Mouse (Mus musculus): Measurements from ENCODE around the gene Fbxl15. TPM values are rescaled to one million over a fixed set of nuclear protein-coding genes. Genes with fewer than 3 reads are reported as not detected.

Fbxl15 gene
- polyA plus RNA-seq, 1 experiment, result 18.6 TPM

DNA sequence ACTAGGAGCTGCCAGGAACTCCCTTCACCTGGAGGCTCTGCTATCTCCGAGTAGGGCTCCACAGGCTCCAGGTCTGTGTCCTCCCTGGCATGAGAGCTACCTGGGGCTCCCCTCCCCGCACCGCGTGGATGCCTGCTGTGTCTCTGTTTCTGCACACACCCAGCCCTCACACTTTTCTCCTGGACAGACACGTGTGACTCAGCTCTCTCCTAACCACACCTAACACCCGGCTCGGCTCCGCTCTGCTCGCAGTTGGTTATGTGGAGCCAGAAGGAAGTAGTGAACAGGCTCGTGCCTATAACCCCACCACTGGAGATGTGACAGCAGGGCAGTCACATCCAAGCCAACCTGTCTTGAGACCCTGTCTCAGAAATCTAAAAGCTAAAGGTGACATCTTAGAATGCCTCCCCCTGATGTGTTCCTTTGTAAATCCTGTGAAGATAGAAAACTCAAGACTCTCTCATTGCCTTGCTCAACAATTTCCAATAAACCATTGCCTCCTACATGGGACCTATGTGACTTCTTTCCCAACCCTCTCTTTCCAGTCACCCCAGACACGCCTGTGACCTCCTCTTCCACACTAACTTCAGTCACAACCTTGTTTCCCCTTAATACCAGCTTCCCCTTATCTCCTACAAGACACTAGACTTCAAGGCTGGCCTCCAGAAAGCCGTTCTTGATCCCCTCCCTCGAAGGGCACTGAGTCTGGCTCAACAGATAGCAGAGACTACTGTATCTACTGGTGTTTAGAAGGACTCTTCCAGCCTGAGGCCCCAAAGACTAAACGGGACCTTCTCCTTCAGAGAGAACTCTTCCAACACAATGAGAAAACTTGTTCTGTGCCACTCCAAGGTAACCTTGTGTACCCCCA is 12.9 kb upstream of the Fbxl15 start:
- H3K36me3 ChIP-seq (replicated peaks; ENCODE audit: low read length), result peaks cover 35% of the 10 kb centered on the region
- H3K9me3 ChIP-seq, result no peaks in the 10 kb centered on the region
- H3K4me1 ChIP-seq, result peaks cover 61% of the 10 kb centered on the region
- H3K27me3 ChIP-seq (replicated peaks), result peaks cover 79% of the 10 kb centered on the region
- H3K4me3 ChIP-seq (replicated peaks), result peak overlapping the region; percentile 38
- TF ChIP-seq GATA1 (IDR thresholded peaks at IDR 0.05; ENCODE audit: borderline replicate concordance, low read length) (no peak), FLI1 (IDR thresholded peaks at IDR 0.05; ENCODE audit: low read length) (no peak)

DNA sequence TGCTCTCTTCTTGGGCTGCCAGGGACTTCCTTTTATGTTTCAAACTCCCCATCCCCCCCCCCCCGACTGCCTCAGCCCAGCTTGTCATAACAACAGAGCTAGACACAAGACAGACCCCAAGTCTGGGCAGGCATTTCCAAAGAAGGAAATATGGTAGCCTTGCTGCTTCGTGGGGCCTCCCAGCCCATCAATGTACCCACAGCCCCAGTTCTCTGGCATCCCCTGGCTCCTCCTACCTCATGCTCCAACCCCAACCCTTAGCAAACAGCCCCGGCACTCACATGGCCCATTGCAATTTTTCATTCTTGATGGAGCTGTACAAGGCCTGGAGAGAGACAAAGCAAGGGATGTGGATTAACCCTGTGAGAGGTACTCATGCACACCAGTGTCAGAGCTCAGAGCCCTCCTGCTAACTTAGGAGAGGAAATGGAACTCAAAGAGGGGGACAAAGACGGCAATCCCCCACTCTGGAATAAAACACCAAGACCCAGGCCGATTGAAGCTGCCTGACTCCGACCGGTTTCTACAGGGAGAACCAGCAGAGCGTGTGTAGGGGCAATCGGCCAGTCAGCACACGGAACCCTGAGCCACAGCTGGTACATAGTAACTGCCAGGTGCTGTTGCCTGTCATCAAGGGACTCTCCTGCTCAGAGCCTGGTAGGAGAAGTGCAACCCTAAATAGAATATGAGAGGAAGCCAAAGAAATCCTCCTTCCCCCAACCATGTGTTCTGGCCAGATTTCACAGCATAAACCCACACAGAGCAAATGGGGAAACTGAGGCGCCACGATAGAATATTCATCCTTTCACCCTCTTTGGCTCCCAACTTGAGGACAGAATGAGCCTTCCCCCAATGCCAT is 12.0 kb upstream of the Fbxl15 start:
- no peaks in the 10 kb centered on the region for H3K9me3 ChIP-seq
- TF ChIP-seq GATA1 (IDR thresholded peaks at IDR 0.05; ENCODE audit: borderline replicate concordance, low read length) (no peak), FLI1 (IDR thresholded peaks at IDR 0.05; ENCODE audit: low read length) (no peak)
- H3K4me3 ChIP-seq (replicated peaks), result peak overlapping the region; percentile 23
- H3K4me1 ChIP-seq, result peaks cover 62% of the 10 kb centered on the region
- H3K36me3 ChIP-seq (replicated peaks; ENCODE audit: low read length), result peaks cover 26% of the 10 kb centered on the region
- peaks cover 83% of the 10 kb centered on the region for H3K27me3 ChIP-seq (replicated peaks)

DNA sequence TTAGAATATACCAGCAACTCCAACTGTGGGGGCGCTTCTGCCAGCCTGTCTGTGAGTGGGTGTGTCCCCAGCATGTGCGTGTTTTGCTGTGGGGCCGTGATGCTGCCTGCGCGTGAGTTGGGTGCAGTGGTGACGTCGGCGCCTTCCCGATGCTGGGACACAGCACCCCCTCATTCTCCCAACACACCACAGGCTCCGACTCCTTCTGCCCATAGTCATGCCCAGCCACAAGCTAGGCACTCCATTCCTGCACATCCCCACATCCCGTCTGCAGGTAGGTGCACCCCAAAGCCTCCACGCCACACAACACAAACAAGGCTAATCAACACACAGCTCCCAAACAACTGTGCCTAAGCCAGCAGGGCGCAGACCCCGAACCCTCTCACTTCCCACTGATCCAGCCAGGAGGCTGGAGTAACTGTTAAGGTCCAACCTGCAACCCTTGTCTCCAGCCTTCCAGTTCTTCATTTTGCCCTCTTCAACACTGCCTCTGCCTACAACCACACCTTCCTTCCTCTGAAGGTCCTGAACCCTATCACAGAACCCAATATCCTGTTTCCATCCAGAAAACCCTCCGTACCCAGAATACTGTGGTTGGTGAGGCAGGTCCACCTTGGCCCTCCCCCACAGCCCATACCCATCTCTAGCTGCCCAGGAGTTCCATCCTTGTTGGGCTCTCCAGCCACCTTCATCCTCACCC is 11.0 kb upstream of the Fbxl15 start:
- Histone ChIP-seq H3K4me3 (replicated peaks) (peak overlapping the region; percentile 86), H3K4me1 (peaks cover 67% of the 10 kb centered on the region), H3K27me3 (replicated peaks) (peaks cover 90% of the 10 kb centered on the region), H3K36me3 (replicated peaks; ENCODE audit: low read length) (peaks cover 16% of the 10 kb centered on the region), H3K9me3 (no peaks in the 10 kb centered on the region)
- TF ChIP-seq GATA1 (IDR thresholded peaks at IDR 0.05; ENCODE audit: borderline replicate concordance, low read length) (no peak), FLI1 (IDR thresholded peaks at IDR 0.05; ENCODE audit: low read length) (no peak)

DNA sequence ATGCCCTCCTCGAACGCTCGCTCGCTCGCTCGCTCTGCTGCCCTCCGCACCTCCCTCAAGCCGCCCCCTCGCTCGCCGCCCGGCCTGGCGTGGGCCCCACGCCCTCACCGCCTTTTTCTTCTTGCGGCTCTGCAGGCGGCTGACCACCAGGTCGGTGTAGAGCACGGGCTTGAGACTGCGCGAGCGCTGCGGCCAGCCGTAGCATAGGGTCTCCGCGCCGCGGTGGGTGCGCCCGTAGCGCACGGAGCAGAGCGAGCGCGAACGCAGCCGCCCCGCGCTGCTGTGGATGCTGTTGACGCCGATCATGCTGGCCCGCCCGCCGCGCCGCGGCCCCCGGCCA is 10.5 kb upstream of the Fbxl15 start:
- TF ChIP-seq FLI1 (IDR thresholded peaks at IDR 0.05; ENCODE audit: low read length), result no peak
- TF ChIP-seq GATA1 (IDR thresholded peaks at IDR 0.05; ENCODE audit: borderline replicate concordance, low read length), result no peak
- Histone ChIP-seq H3K9me3 (no peaks in the 10 kb centered on the region), H3K4me1 (peaks cover 70% of the 10 kb centered on the region), H3K4me3 (replicated peaks) (peak overlapping the region; percentile 86), H3K27me3 (replicated peaks) (peaks cover 93% of the 10 kb centered on the region), H3K36me3 (replicated peaks; ENCODE audit: low read length) (peaks cover 11% of the 10 kb centered on the region)

DNA sequence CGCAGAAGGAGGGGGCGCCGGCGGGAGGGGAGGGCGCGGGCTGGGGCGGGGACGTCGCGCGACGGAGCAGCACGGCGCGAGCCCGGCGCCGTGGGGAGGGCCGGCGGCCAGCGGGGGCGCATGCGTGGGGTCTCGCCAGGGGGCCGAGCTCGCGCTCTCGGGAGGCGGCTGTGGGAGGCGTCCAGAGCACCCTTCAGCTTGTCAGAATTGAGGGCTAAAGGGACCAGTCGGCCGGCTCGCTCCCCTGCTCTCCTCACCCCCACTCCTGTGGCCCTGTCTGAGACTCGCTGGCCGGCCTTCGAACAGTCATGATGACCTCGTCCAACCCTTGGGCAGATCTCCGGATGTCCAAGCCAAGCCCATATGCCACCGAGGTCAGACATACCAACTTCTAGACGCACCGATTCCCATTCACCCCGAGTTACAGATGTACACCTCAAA is 9.9 kb upstream of the Fbxl15 start:
- peaks cover 97% of the 10 kb centered on the region for H3K27me3 ChIP-seq (replicated peaks)
- peak overlapping the region; percentile 86 for H3K4me3 ChIP-seq (replicated peaks)
- peaks cover 6% of the 10 kb centered on the region for H3K36me3 ChIP-seq (replicated peaks; ENCODE audit: low read length)
- no peaks in the 10 kb centered on the region for H3K9me3 ChIP-seq
- H3K4me1 ChIP-seq, result peaks cover 70% of the 10 kb centered on the region
- TF ChIP-seq FLI1 (IDR thresholded peaks at IDR 0.05; ENCODE audit: low read length) (no peak), GATA1 (IDR thresholded peaks at IDR 0.05; ENCODE audit: borderline replicate concordance, low read length) (no peak)

DNA sequence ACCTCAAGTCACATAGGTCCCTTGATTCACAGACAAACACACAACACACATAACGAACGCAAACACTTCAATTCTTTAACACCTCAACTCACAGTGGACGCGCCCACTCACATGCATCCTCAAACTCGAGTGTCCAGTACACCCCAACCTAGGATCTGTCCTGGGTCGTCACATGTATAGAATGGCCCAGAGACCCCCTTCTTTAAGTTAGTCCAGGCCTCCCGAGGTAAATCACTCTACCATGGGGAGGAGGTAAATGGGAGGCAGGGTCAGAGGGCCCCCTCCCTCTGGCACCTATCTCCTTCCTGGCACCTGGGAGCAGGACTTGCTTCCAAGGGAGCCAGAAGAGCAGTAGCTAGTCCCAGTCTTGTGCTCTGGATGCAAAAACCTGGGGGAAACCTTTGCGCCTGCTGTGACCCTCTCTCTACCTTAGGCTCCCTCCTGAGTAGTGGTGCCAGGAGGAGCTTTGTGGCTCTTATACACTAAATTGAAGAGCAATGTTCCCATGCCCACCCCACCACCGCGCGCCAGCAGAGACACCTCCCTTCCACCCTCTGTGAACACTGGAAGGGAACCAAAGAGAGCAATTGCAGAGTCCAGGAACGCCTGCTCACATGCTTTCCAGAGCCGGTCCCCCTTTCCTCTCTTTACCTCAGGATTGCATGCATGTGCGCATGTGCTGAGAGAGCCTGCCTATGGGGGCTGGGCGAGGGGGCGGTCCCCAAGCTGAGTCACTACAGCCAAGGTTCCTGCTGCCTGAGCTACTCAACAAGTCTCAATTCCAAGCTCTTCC is 9.2 kb upstream of the Fbxl15 start:
- H3K36me3 ChIP-seq (replicated peaks; ENCODE audit: low read length), result no peaks in the 10 kb centered on the region
- peaks cover 99% of the 10 kb centered on the region for H3K27me3 ChIP-seq (replicated peaks)
- H3K9me3 ChIP-seq, result no peaks in the 10 kb centered on the region
- no peak for TF ChIP-seq GATA1 (IDR thresholded peaks at IDR 0.05; ENCODE audit: borderline replicate concordance, low read length)
- TF ChIP-seq FLI1 (IDR thresholded peaks at IDR 0.05; ENCODE audit: low read length), result no peak
- peaks cover 70% of the 10 kb centered on the region for H3K4me1 ChIP-seq
- peak overlapping the region; percentile 46 for H3K4me3 ChIP-seq (replicated peaks)

DNA sequence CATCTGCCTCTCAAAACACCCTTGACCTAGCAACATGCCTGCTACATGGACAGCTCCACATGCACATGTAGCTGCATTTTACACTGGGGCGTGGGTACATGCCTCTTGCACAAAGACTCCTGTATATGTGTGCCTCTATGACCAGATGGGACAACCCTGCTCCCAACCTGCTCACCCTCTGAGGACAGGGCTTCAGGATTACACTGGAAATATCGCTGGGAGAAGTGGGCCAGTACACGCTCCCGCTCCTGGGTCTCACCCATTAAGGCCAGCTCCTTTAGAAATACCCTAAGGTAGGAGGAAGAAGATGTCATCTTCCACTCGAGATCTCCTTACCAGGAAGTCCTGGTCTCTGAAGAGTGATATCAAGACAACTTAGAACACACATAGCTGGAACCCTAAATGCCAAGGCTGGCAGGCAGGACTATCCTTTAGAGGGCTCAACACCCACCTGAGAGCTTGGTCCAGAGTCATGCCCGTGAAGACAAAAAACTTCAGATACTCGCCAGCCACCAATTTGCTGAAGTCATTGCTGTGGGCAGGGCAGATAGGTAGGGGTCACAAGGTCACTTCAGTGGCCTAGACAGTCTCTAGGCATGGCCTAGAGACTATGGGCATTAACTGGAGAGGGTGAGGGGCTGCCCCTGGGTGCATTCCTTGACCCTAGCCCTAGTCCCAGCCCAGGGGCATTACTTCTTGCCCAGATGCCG is 7.8 kb upstream of the Fbxl15 start:
- Histone ChIP-seq H3K9me3 (no peaks in the 10 kb centered on the region), H3K36me3 (replicated peaks; ENCODE audit: low read length) (no peaks in the 10 kb centered on the region), H3K4me1 (peaks cover 57% of the 10 kb centered on the region), H3K4me3 (replicated peaks) (peak overlapping the region; percentile 15), H3K27me3 (replicated peaks) (peaks cover 99% of the 10 kb centered on the region)
- TF ChIP-seq GATA1 (IDR thresholded peaks at IDR 0.05; ENCODE audit: borderline replicate concordance, low read length) (no peak), FLI1 (IDR thresholded peaks at IDR 0.05; ENCODE audit: low read length) (no peak)

DNA sequence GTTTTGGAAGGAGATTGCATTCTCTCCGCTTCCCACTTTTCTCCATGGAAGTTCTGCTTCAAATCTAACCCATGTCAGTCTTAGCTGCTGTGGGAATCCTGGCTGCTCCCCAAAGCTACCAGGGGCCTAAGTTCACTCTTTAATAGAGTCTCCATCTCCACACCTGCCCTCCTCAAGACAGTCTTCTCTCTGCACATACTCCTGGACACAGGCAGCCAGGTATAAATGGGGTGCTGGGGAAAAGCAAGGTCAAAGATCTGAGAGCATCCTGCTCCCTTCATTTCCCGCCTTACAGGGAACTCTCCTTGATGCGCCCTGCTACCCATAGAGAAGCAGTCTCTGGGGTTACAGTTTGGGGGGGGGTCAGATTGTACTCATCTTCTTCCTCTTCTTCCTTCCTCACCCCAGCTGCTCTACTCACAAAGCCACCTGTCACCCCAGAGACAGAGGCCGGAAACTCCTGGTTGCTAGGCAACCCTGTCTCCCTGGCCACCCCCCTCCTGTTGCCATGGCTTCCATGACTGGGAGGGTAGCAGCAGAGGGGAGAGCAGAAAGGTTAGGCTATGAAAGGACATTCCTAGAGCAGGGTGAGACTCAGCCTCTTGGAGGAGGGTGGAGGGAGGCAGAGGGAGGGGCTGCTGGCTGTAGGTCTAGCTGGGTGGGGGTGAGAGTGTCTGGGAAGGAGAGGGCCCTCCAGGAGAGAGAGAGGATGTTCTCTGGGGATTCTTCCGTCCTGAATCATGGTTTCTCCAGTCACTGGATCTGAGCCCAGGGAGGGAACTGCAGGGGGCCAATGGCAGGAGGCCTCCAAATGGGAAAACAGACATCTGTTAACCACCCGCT is 6.7 kb upstream of the Fbxl15 start:
- no peak for TF ChIP-seq FLI1 (IDR thresholded peaks at IDR 0.05; ENCODE audit: low read length)
- no peaks in the 10 kb centered on the region for H3K36me3 ChIP-seq (replicated peaks; ENCODE audit: low read length)
- H3K4me1 ChIP-seq, result peaks cover 49% of the 10 kb centered on the region
- H3K9me3 ChIP-seq, result no peaks in the 10 kb centered on the region
- no peak overlapping the region for H3K4me3 ChIP-seq (replicated peaks)
- peaks cover 100% of the 10 kb centered on the region for H3K27me3 ChIP-seq (replicated peaks)

Data from megakaryocyte, embryonic 14.5 days (primary cell).